In genomic region chr19:8991871-8992735, GRCm38 (mm10) we compare ENCODE assay signal across 8 mouse cellular contexts. TPM values are rescaled to one million over a fixed set of nuclear protein-coding genes. Genes with fewer than 3 reads are reported as not detected.
DNase-seq lines count a peak whose midpoint lies in the region; ATAC-seq and TF ChIP-seq lines count a peak whose summit lies in the region.

No protein-coding gene starts in this region.

- H3K79me2 ChIP-seq in heart, adult 2 months (replicated peaks; ENCODE audit: control insufficient read depth, insufficient read depth, low read length) = peaks cover 4% of the 10 kb centered on the region
- peaks cover 93% of the 10 kb centered on the region for H3K79me2 ChIP-seq in macrophage (ENCODE audit: inconsistent target)

- no peak for TF ChIP-seq CTCF in heart, adult 2 months (IDR thresholded peaks at IDR 0.05)

- peaks cover 23% of the 10 kb centered on the region for H3K36me3 ChIP-seq in heart, adult 2 months (ENCODE audit: control insufficient read depth, insufficient read depth, low read length)
- no peaks in the 10 kb centered on the region for H3K36me3 ChIP-seq in kidney, embryonic 14.5 days (ENCODE audit: control insufficient read depth, insufficient read depth, low read length)
- no peaks in the 10 kb centered on the region for H3K36me3 ChIP-seq in macrophage (ENCODE audit: inconsistent target)

- 0 out of 2 replicates have a peak, but pooled peaks have one; percentile 23 for TF ChIP-seq POLR2A in heart, adult 2 months (IDR thresholded peaks at IDR 0.05; ENCODE audit: insufficient read depth, low read depth, low read length)

- peak overlapping the region; percentile 100 for H3K27ac ChIP-seq in heart, adult 2 months
- H3K27ac ChIP-seq in kidney, embryonic 14.5 days (ENCODE audit: low read depth, low read length) = peak overlapping the region; percentile 14; the same call in 1 of the 2 replicates
- H3K27ac ChIP-seq in macrophage = peak overlapping the region; percentile 95

- H3K9me3 ChIP-seq in kidney, embryonic 14.5 days (ENCODE audit: control insufficient read depth, low read length) = no peaks in the 10 kb centered on the region

- peak overlapping the region; percentile 91 for H3K4me3 ChIP-seq in heart, adult 2 months
- H3K4me3 ChIP-seq in kidney, embryonic 14.5 days (ENCODE audit: low read length) = peak overlapping the region; percentile 11; the same call in 1 of the 2 replicates
- peak overlapping the region; percentile 94 for H3K4me3 ChIP-seq in macrophage (ENCODE audit: inconsistent target)

- WGBS in heart, adult 2 months = 14% methylated on average over 13 of the region's 13 CpGs
- WGBS in kidney, embryonic 14.5 days = 74% methylated on average over 13 of the region's 13 CpGs
- 89% methylated on average over 13 of the region's 13 CpGs for WGBS in macrophage (ENCODE audit: missing documents)

- H3K27me3 ChIP-seq in heart, adult 2 months (ENCODE audit: control insufficient read depth, insufficient read depth, low read length) = no peaks in the 10 kb centered on the region
- no peaks in the 10 kb centered on the region for H3K27me3 ChIP-seq in kidney, embryonic 14.5 days (ENCODE audit: control insufficient read depth, insufficient read depth, low read length)

- peak overlapping the region; percentile 93 for H3K4me2 ChIP-seq in kidney, embryonic 14.5 days (replicated peaks; ENCODE audit: low read depth, low read length)

- peak overlapping the region; percentile 76 for H3K9ac ChIP-seq in heart, adult 2 months (ENCODE audit: low read depth, low read length)
- H3K9ac ChIP-seq in kidney, embryonic 14.5 days (ENCODE audit: low read depth, low read length) = peak overlapping the region; percentile 2; the same call in 1 of the 2 replicates

- intact Hi-C loops in heart, adult 2 months (cut with DNase I) = loop anchor here (1.0 to 2.0 kb wide), 2 partner anchors 82 to 91 kb away; no protein-coding TSS in a partner anchor

- DNase-seq in ovary, postnatal 36 days (ENCODE audit: low spot score) = peak; percentile 25
- no peak for DNase-seq in ovary, postnatal 10 days (ENCODE audit: low spot score)
- DNase-seq in heart, adult 2 months = peak; percentile 57 to 66
- no peak for DNase-seq in c-Kit-positive CD71-positive TER-119-positive erythroid progenitor cells, embryonic 14.5 days (ENCODE audit: low spot score)
- no peak for DNase-seq in spleen, adult 18-20 months

- no peak for ATAC-seq in kidney, embryonic 14.5 days (ENCODE audit: low FRiP score, low TSS enrichment)
- ATAC-seq in frontal cortex, adult (ENCODE audit: low TSS enrichment) = no peak

- no peak for TF ChIP-seq EP300 in heart, adult 2 months (IDR thresholded peaks at IDR 0.05; ENCODE audit: insufficient read depth, low read depth, low read length)

- H3K4me1 ChIP-seq in heart, adult 2 months (ENCODE audit: control insufficient read depth, insufficient read depth, low read length) = peaks cover 43% of the 10 kb centered on the region
- peaks cover 29% of the 10 kb centered on the region for H3K4me1 ChIP-seq in kidney, embryonic 14.5 days (ENCODE audit: control insufficient read depth, insufficient read depth, low read length)

RNA-seq across cellular contexts. Expression of gene Ahnak, which starts 3.0 kb away (rescaled TPM):
- 100 to 1,000 TPM; 299 to 348 TPM for total RNA-seq in heart, adult 2 months (2021)
- polyA plus RNA-seq in heart, adult 2 months (2012; rRNA removed) = 23.0 and 42.5 TPM in 2 replicates
- 7.0 and 10.0 TPM in 2 replicates for polyA plus RNA-seq in kidney, embryonic 14.5 days (2014; fragmentation: Nextera tagmentation; extraction: Ambion mirVana)
- 1,000 to 10,000 TPM in 14 of 26 experiments, 100 to 1,000 TPM in 12; 456 to 7,544 (median 1,268) TPM for total RNA-seq in macrophage (2018; cell fraction: chromatin; rRNA removed)
- 100 to 1,000 TPM; 156 to 966 (median 391) TPM for total RNA-seq in macrophage (2018; cell fraction: cytosol; rRNA removed)
- total RNA-seq in macrophage (2018; cell fraction: nucleus; rRNA removed) = 1,000 to 10,000 TPM in 9 of 26 experiments, 100 to 1,000 TPM in 17; 420 to 2,179 (median 869) TPM
- 97.5 to 169 TPM (median 125 TPM) in 3 replicates for polyA plus RNA-seq in macrophage (2018)

RNA-seq across cellular contexts. Expression of gene Eef1g, which starts 25.3 kb away (rescaled TPM):
- total RNA-seq in heart, adult 2 months (2021) = 100 to 1,000 TPM; 224 to 260 TPM
- polyA plus RNA-seq in heart, adult 2 months (2012; rRNA removed) = 191 and 291 TPM in 2 replicates
- 479 and 516 TPM in 2 replicates for polyA plus RNA-seq in kidney, embryonic 14.5 days (2014; fragmentation: Nextera tagmentation; extraction: Ambion mirVana)
- 100 to 1,000 TPM in 21 of 26 experiments, 10 to 100 TPM in 5; 53.9 to 227 (median 126) TPM for total RNA-seq in macrophage (2018; cell fraction: chromatin; rRNA removed)
- total RNA-seq in macrophage (2018; cell fraction: cytosol; rRNA removed) = 100 to 1,000 TPM; 190 to 422 (median 272) TPM
- 100 to 1,000 TPM in 21 of 26 experiments, 10 to 100 TPM in 5; 78.8 to 331 (median 129) TPM for total RNA-seq in macrophage (2018; cell fraction: nucleus; rRNA removed)
- 224 to 506 TPM (median 366 TPM) in 3 replicates for polyA plus RNA-seq in macrophage (2018)

RNA-seq across cellular contexts. Expression of gene Tut1, which starts 38.5 kb away (rescaled TPM):
- total RNA-seq in heart, adult 2 months (2021) = 1 to 10 TPM; 8.5 to 9.4 TPM
- 7.2 and 10.6 TPM in 2 replicates for polyA plus RNA-seq in heart, adult 2 months (2012; rRNA removed)
- polyA plus RNA-seq in kidney, embryonic 14.5 days (2014; fragmentation: Nextera tagmentation; extraction: Ambion mirVana) = 25.1 and 31.7 TPM in 2 replicates
- total RNA-seq in macrophage (2018; cell fraction: chromatin; rRNA removed) = 10 to 100 TPM in 25 of 26 experiments, 1 to 10 TPM in 1; 8.5 to 41.5 (median 30.1) TPM
- 10 to 100 TPM in 17 of 26 experiments, 1 to 10 TPM in 9; 4.9 to 15.3 (median 11.1) TPM for total RNA-seq in macrophage (2018; cell fraction: cytosol; rRNA removed)
- 10 to 100 TPM; 10.2 to 38.9 (median 21.4) TPM for total RNA-seq in macrophage (2018; cell fraction: nucleus; rRNA removed)
- polyA plus RNA-seq in macrophage (2018) = 11.5 to 14.4 TPM (median 13.4 TPM) in 3 replicates

RNA-seq across cellular contexts. Expression of gene Mta2, which starts 50.4 kb away (rescaled TPM):
- total RNA-seq in heart, adult 2 months (2021) = 10 to 100 TPM; 29.0 to 32.1 TPM
- polyA plus RNA-seq in heart, adult 2 months (2012; rRNA removed) = 13.1 and 15.6 TPM in 2 replicates
- 45.3 and 67.2 TPM in 2 replicates for polyA plus RNA-seq in kidney, embryonic 14.5 days (2014; fragmentation: Nextera tagmentation; extraction: Ambion mirVana)
- total RNA-seq in macrophage (2018; cell fraction: chromatin; rRNA removed) = 100 to 1,000 TPM in 24 of 26 experiments, 10 to 100 TPM in 2; 88.3 to 226 (median 144) TPM
- total RNA-seq in macrophage (2018; cell fraction: cytosol; rRNA removed) = 10 to 100 TPM; 44.2 to 69.6 (median 59.4) TPM
- total RNA-seq in macrophage (2018; cell fraction: nucleus; rRNA removed) = 100 to 1,000 TPM in 7 of 26 experiments, 10 to 100 TPM in 19; 59.1 to 117 (median 82.6) TPM
- 63.1 to 68.2 TPM (median 63.7 TPM) in 3 replicates for polyA plus RNA-seq in macrophage (2018)

Comparison
In these comparisons a context has a peak if more than half of its experiments do, and no peak if none do; other contexts are left out.
1. DNase-seq: peak in ovary, postnatal 36 days (single experiment) and heart, adult 2 months (2 of 2); none in ovary, postnatal 10 days (single experiment), c-Kit-positive CD71-positive TER-119-positive erythroid progenitor cells, embryonic 14.5 days (single experiment) and spleen, adult 18-20 months (0 of 2).
2. H3K27ac ChIP-seq: peak in every context shown above with its lines; median percentile 100 in heart, adult 2 months; 95 in macrophage; 14 in kidney, embryonic 14.5 days.
3. H3K4me3 ChIP-seq: peak in every context shown above with its lines; median percentile 94 in macrophage; 91 in heart, adult 2 months; 11 in kidney, embryonic 14.5 days.